Mouse (Mus musculus) brain, embryonic 14.5 days (tissue): ENCODE measurements at regions not wholly inside any gene's neighbourhood (a gene's known extent, or its start where the extent isn't known, plus 50 kb on each side); places are given as distances from the start of the nearest gene placed in this dataset.

Experiments
- CTCF ChIP-seq: fragments of 200-500 bp; IDR thresholded peaks from 2 replicates; pipeline ENCODE4 v1.5.1; 2012; ENCODE audit warnings: inconsistent platforms, mild to moderate bottlenecking, moderate library complexity, borderline replicate concordance; ENCODE audit not compliant: insufficient read depth, insufficient read length; ENCODE audit errors: extremely low read depth
- POLR2A ChIP-seq: fragments of 200-500 bp; IDR thresholded peaks from 2 replicates; pipeline ENCODE4 v1.6.1; 2012; ENCODE audit warnings: mild to moderate bottlenecking, inconsistent platforms, borderline replicate concordance; ENCODE audit not compliant: poor library complexity, insufficient read depth, insufficient read length, severe bottlenecking; ENCODE audit errors: extremely low read depth

GRCm38 (mm10) chr16:87817590-87817989 is 118.8 kb downstream of the Bach1 start:
- no peak for TF ChIP-seq POLR2A
- no peak for TF ChIP-seq CTCF
